Mouse (Mus musculus) fibroblast of lung, adult 2 months (primary cell): Measurements from ENCODE around the gene Jazf1.

Experiments used
- DNase-seq: peaks from one replicate; pipeline ENCODE4 v3.0.0-alpha.2; 2011; ENCODE audit warnings: low read depth

Jazf1 gene

DNA sequence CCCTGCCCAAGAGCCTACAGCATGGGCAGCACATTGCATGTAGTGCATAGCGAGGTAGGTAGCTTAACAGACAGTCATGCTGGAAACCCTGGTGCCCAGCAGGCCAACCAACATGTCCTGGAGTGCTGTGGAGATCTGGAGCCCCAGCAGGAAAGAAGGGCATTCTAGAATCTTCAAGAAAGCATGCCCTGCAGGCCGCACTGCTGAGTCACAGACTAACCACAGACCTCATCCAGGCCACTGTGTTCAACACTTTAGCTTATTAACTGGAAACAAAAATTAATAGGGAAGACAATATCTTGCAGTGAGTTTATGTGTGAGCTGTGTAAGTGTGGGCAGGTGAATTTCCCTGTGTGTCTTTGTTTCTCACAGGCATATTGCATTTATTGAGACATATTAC, 222.1 kb downstream of the Jazf1 start:
- DNase-seq: no peak

DNA sequence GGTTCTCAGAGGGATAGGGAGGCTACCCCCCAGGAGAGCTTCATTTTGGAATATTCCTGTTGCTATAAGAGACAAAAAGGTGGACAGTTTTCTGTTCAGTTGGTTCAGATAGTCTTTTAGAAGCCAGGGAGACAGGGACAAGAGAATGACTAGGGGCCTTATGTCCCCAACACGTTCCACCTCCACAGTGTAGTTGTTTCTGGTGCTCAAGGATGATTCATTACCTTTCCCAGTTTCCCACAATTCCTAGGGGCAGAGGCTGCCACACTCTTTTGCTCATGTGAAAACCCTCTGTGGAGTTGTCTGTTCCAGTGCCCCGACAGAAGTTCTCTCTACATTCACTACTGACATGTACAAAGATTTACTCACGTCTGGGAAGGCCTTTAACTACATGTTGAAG, 223.7 kb downstream of the Jazf1 start:
- no peak for DNase-seq

DNA sequence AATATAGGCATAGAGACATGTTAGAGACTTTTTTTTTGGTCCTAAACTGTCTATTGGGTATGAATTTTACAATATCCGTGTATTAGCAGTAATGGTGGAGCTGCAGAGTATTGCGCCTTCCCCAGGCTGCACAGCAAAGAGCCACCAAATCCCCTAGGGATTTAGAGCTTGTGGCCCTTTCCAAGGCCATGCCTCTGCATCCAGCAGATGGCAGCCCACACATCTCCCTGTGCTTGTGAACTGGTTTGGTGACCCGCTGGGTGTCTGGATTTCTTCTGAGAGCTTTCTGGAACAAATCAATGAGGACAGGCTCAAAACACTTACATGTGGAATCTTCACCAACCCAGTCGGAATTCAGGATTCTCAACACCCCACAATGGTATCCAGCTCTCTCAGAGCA, 225.4 kb downstream of the Jazf1 start:
- no peak for DNase-seq

DNA sequence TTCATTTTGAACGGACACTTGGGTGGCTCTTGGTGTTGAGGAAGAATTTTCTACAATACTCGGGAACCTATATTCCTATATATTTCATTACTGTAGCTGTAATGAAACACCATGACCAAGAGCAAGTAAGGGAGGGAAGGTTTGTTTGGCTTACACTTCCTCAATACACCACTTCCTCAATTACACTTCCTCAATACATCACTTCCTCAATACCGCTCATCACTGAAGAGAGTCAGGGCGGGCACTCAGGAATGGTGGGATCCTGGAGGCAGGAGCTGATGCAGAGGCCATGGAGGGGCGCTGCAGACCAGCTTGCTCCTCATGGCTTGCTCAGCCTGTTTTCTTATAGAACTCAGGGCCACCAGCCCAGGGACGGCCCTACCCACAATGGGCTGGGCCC, 225.8 kb downstream of the Jazf1 start:
- no peak for DNase-seq

DNA sequence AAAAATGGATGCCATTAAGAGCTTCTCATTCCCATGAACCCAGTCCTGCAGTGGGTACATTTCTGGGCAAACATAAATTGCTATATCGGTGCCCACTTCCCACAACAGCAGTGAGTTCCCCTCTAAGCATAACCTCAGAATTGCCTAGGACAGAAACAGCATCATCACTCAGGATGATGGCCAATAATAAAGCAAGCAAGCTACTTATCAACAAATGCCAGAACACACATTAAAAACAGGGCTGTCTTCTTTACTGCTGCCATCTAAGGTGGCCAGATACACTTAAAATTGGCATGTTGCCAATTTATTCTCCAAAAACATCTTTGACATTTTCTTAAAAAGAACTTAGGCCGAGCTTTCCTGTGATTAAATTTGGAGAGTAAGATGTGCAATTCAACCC, 226.8 kb downstream of the Jazf1 start:
- no peak for DNase-seq

DNA sequence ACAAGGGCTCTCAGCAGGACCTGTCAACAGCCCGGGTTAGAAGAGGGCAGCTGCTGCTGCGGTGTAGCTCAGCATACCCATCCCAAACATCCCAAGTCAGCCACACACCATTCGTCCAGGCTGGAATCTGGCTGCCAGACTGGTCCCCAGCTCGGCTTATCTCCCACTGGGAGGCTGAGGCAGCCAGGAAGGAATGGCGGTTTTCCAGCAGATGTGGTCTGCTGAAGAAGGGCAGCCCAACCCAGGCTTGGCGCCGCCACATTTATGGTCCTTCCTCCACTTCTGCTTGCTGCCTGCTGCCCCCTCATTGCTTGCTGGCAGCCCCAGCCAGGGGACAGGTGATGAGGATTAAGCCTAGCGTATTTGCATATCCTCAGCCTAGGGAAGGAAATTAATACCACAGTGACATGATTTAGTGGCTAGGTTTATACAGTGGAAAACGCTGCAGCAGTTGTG, 227.8 kb downstream of the Jazf1 start:
- no peak for DNase-seq

DNA sequence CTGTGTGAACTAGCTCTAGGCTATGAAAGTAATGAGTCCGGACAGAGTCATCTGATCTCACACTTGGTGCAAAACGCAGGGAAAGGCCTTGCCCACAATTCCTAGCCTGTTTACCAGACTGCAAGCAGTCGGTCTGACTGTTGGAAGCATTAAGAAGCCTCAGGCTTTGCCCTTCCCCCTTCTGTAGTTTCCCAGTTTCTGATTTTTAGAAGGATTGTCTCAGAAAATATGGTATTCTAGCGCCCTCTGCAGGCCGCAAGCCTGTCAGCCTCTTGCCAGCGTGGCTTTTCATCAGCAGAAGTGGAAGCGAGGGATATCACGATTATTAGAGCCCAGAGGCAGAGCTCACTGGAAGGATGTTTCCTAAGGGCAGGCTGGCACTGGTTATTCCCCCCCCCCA, 229.7 kb downstream of the Jazf1 start:
- peak; percentile 96 for DNase-seq

DNA sequence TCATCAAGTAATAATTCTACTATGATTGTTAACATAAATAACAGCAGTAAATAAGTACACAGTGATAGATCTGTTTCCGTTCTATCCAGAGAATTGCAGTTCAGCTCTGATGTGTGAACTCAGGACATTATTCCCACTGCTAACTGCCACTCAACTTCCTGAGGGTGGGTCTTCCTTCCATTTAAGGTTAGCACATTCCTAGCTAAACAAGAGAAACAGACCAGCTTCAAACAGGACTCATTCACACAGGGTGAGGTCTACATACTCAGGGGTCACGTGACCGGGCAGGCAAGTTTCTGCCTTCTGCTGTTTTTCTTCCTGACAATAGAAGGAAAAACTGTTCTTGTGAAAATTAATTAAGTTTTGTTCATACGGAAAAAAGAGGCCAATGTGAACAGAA, 230.6 kb downstream of the Jazf1 start:
- no peak for DNase-seq

DNA sequence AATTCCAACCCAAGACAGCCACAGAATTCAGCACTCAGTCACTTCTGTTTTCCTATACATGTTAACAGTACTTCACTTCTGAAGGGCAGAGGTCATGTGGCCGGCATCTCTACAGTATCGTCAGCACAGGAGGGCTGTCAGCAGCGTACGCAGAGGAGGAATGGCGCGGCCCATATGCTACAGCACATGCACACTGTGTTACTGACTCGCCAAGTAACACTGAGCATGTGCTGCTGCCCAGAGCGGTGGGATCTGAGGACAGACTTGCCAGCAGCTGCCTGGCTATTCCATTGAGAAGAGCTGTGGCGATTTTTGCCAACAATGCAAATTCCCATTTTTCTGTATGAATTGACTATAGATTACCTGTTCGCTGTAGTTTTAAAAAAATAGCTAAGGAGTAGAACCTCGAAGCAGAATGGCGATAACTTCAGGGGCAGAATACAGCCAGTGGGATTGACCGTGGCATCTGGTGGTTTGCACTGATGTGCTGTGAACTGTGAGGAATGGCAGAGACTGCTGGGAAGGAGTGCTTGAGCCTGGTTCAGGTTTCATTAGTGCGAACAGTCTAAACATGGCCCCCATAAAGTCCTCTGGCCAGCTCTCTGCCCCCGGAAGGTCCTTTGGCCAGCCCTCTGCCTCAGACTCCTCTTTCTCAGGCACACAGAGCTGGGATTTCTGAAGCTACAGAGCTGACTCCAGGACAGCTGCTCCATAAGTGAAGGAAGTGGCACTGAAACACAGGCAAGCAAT, 232.1 kb downstream of the Jazf1 start:
- no peak for DNase-seq

DNA sequence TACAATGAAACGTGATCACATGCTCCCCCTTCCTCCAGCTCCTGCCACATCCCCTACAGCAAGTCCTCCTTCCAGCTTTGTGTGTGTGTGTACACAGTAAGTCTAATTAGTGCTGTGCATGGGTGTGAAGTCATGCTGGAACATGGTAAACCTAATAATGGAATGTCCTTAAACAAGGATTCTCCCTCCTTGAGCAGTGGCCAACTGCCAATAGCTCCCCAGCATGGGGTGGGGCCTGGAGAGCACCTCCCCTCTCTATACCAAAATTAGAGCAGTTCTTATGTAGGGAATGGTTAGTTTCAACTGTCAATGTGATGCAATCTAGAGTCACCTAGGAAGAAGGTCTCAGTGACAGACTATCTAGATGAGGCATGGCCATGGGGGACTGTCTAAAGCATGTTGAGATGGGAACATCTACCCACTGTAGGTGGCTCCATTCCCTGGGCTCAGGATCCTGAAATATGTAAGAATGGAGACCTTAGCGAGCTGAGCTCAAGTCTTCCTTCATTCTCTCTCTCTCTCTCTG, 240.6 kb downstream of the Jazf1 start:
- DNase-seq: no peak

DNA sequence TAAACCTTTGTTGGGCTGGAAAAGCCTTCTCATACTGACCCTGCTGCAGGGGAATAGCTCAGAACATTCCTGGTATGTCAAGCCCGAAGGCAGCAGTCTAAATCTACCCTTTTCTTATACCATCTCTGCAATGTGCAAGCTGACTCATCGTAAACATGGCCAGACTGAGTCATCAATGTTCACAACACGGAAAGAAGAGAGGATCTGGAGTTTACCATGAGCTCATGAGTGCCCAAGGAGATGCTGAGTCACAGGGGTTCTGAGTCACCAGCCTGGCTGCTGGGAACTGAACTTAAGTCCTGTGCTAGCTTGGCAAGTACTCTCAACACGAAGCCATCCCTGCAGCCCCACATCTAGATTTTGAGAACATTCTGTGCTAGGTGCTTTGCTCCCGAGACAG, 242.9 kb downstream of the Jazf1 start:
- DNase-seq: peak; percentile 99

DNA sequence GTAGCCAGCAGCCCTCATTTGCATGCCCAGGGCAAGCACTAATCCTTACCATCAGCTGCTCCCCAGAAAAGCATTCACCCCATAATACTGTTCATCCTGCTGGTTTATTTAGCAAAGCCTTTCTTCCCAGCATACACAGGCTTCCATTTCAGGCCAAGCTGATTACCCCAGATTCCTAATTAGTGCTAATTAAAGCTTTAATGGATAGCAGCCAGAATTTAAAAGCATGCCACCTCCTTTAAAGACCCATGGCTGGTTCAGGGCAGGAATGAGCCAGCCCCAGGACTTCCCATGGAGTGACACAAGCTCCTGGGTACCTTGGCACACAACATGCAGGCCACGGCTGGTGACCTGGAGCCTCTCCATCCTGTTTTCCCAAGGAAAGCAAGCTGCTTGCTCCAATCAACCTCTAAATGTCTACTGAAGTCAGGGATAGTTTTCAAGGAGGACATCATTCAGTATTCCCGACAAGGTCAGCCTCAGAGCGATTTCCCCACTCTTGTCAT, 243.4 kb downstream of the Jazf1 start:
- no peak for DNase-seq

DNA sequence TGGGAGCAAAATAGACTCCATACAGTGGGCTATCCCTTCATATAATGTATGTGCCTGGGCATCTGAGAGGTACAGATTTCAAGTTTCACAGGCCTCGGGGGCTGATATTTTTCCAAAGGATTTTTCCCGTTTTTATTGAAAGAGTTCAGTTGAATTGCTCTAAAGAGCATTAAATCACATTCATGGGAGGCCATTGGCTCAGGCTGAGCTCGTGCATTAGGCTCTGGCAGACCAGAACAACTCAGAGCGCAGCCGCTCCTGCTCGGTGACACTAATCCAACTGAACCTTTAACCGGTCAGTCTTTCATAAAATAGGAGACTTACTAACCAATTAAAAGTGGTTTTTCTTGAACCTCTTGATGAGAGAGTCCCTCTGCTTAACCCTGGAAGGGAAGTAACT, 245.4 kb downstream of the Jazf1 start:
- DNase-seq: no peak

DNA sequence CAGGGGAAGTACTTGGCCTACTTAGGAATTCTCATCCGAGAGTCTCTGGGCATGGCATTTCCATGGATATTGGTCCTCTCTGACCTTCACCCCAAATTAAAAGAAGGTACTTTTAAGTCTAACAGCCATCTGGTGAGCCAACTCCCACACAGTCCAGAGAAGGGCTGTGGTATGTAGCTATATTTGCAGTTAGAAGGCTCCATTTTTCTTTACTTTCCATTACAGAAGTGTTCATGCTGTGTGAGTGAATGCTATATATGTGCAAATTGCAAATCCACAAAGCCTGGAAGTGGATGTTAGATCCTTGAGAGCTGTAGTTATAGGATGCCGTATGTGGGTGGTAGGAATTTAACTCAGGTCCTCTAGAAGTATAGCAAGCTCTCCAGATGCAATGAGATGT, 245.8 kb downstream of the Jazf1 start:
- DNase-seq: no peak

DNA sequence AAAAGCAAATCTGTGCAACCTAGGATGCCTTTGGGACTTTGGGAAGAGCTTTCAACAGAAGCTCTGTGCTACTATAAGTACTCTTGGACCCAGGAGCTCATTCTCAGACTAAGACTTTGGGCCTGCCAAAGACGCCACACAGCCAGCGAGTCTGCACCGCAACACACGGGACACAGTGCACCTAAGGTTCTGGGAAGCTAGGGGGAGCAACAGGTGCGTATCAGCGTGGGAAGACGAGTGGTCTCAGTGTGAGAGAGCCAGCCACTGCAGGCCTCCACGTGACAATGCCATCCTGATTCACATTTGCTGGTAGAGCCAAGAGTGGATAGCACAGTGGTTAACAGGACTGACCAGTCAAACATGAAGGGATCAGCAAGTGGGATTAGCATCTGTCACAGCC, 249.1 kb downstream of the Jazf1 start:
- DNase-seq: no peak

DNA sequence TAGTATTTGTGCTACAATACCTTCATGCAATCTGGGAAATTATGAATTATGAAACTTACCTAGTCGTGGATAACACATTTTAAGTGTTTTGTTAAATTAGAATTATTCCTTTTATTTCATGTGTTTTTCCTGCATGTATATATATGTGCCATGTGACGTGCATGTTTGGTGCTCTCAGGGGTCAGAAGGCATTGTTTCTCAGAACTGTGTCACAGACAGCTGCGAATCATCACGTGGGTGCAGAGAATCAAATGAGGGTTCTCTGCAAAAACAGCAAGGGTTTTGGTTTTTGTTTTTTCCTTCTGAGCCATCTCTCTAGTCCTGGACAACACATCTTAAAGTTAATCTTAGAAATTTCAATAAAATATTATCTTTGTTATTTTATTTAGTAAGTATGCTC, 250.4 kb downstream of the Jazf1 start:
- no peak for DNase-seq

DNA sequence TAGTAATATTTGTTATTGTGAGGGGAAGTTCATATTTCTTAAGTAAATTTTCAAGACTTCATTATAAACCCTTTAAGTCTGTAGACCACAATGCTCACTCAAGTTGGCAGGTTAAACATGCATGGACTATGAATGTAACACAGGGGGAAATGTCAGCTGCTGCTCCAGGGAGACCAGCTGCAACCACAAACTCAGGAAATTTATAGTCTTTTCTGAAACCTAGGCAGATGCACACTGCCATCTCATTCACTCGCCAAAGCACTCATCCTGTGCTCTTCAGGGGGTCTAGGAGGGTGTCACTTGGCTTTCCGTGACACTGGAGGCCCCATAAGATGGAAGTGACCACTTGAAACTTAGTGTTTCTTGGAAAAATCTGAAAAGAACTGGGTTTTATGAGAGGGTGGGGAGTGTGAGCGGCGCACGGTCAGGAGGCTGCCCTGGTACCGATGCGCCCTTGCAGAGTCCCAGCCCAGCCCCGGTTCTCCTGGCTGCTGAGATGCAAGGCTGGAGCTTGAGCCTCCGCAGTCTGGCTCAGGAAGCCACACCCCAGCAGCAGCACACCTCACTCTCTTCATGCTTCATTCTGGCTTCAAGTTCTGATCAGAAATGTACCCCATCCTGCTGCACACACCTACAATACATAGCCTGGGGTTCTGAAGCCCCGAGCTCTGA, 251.1 kb downstream of the Jazf1 start:
- DNase-seq: no peak

DNA sequence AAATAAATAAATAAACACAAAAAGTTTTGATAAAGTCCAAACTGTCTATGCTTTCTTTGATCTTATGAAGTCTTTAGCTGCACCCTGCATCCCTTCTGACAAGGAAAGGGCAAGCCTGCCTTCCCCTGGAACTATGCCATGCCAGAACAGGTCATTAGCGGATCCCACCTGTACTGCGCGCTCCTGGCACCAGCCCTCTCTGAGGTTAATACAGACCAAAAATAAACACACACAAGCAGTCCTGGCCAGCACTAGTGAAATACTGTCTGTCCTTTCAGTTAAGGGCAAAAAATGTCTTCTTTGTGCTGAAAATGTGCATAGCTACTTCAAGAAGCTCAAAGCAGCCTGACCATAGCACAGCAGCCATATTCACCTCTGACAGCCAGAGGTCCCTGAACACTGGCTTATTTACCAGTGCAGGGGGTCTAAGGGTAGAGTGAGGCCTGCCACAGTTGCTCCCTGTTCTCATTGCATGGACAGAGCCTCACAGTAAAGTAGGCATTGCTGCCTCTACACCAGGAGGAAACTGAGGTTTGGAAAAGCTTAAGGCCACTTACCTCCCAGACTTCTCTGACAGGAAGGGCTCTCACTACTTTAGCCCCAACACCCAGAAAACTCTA, 263.1 kb downstream of the Jazf1 start:
- DNase-seq: no peak

DNA sequence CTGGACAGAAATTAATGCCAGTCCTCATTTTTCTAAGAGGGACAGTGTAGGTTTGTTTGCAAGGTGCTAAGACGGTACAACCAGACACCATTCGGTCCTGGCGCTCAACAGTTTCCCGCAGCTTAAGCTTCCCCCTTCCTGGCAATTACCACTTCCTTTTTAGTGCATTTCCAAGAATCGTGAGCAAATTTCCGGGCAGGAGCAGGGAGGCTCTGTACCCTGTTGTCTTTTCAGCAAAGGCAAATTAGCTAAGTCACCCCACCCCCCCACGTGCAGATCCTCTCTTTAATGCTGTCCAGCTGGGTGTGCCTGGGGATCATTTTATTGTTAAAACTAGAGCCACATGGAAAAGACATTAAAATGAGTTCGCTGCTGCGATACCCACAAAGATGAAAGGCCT, 266.2 kb downstream of the Jazf1 start:
- DNase-seq: no peak

DNA sequence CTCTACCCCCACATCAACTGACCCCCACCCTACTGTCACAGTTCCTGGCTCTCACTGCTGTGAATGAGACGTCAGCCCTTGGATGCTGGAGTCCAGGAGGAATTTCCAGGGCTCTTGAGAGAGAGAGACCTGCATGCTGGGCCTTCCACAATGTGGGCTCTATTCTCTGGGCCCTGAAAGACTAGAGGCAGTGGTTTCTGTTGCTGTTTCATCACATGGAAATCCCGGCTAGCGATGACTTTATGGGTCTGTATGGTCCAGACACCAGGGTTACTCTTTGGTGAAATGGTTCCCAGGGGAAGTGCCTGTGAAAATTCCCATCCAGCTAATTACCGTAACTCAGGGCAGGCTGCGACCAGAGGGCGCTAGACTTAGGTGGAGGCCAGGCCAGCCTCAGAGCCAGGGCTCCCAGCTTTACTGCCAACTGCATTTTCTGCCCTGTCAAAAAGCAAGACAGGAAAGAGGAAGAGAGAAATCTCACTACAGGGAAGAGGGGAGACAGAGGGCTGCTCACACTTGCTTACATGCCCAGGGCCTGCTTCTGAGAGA, 271.1 kb downstream of the Jazf1 start:
- peak; percentile 54 for DNase-seq

DNA sequence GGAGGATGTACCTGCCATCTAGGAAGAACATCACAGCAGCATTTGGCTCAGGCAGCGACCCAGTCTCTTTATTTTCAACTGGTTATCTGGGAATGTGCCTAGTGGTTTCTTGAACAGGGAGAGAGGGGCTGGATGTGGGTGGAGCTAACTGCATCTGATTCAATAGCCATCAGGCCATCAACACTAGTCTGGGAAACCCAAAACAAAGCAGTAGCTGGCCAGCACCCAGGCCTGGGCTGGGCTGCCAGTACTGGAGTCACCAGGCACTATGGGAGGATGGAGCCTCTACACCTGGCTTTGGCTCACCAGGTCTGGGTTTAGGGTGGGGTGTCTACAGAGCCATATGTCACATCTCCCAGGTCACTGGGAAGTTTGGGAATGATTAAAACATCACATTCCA, 271.7 kb downstream of the Jazf1 start:
- DNase-seq: peak; percentile 74

DNA sequence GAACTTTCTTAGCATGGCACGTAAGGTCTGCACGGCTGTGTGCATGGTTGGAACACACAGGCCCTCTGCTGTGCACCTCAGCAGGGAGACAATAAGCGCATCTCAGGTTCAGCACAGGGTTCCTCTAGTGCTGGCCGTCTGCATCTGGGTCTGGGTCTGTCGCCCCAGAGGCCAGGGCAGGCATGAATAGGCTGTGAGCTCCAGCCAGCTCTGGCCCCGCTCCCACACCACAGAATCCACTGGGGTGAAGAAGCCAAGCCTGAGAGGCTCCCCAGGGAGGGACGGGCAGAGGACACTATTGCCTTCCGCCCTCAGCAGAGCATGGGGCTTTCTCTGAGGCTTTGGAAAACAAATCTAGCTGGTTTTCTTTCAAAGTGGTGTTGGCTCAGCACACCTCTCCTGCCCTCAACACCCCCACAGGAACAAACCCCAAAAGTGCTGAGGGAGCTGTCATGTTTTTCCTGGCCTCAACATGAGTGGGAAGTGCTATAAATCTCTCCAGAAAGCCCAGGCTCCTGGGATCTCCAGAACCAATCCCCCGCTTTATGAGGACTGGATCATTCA, 272.3 kb downstream of the Jazf1 start:
- DNase-seq: peak; percentile 66
